9 mouse cellular contexts compared by ENCODE assay signal in the genomic region with DNA sequence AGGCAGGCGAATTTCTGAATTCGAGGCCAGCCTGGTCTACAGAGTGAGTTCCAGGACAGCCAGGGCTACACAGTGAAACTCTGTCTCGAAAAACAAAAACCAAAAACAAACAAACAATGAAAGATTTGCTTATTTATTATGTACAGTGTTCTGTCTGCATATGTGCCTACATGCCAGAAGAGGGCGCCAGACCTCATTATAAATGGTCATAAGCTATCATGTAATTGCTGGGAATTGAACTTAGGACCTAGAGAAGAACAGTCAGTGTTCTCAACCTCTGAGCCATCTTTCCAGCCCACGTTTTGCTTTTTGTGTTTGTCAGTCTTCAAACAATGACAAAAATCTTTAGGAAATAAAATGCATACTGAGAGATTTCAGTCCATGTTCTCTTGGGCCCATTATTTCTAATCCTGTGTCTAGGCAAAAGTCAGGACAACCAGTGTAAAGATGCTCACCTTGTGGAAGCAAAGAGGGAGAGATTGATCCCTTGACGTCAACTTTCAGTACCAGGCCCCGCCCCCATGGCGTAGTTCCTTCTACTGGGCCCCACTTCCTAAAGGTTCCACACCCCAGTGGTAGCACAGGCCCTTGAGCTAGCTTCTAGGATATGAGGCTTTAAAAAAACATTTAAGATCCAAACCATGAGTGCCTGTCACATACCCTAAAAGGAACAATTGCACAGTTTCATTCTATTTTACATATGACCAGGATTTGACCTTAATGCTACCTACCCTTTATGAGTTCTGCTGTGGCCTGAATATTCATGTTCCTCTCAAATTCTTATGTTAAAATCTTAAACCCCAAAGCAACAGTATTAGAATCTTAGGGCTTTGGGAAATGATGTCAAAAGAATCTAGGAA. TPM values are rescaled to one million over a fixed set of nuclear protein-coding genes. Genes with fewer than 3 reads are reported as not detected.
DNase-seq lines count a peak whose midpoint lies in the region; ATAC-seq and TF ChIP-seq lines count a peak whose summit lies in the region.
"Had no signal": no experiment of that assay in that cellular context is flagged by ENCODE, and none has a peak within 500 bp of the region (broad histone marks: within the 10 kb centered on the region; RNA-seq: fewer than 3 reads in every experiment).

No protein-coding gene starts in this region.

- intact Hi-C loops in left cerebral cortex, adult 2 months (cut with DNase I), result no loop called here
- intact Hi-C loops in left cerebral cortex, postnatal 14 days (cut with DNase I), result no loop called here

- H3K9me3 ChIP-seq in G1E (replicated peaks), result no peaks in the 10 kb centered on the region

- no peak for ATAC-seq in G1E (ENCODE audit: extremely low read depth, insufficient number of reproducible peaks, low FRiP score, poor library complexity, severe bottlenecking)
- peak; percentile 49; the same call in 1 of the 2 replicates for ATAC-seq in megakaryocyte, adult 5-6 weeks (ENCODE audit: poor library complexity, severe bottlenecking)

- DNase-seq in cerebellum, adult 2 months, result no peak
- no peak for DNase-seq in cerebellum, postnatal 36 days
- DNase-seq in left cerebral cortex, adult 2 months (ENCODE audit: extremely low spot score in 1 of 2, low spot score in 2 of 2), result no peak
- DNase-seq in left cerebral cortex, adult 8-10 months (ENCODE audit: low spot score in 2 of 2), result no peak
- DNase-seq in G1E (ENCODE audit: low spot score), result no peak
- DNase-seq in left cerebral cortex, postnatal 14 days (ENCODE audit: low spot score in 2 of 2), result no peak
- no peak for DNase-seq in right cerebral cortex, postnatal 4 days

- TF ChIP-seq CTCF in cerebellum, adult 2 months (IDR thresholded peaks at IDR 0.05; ENCODE audit: borderline replicate concordance, insufficient read depth, low read depth, low read length), result peak; percentile 7; the same call in 1 of the 2 replicates
- peak; percentile 52 for TF ChIP-seq CTCF in left cerebral cortex, adult 2 months (IDR thresholded peaks at IDR 0.05)
- peak; percentile 11; the same call in 1 of the 2 replicates for TF ChIP-seq CTCF in G1E (IDR thresholded peaks at IDR 0.05; ENCODE audit: low read depth, low read length)

- no peak overlapping the region for H3K4me3 ChIP-seq in cerebellum, adult 2 months (replicated peaks; ENCODE audit: insufficient read depth, low read depth, low read length)
- H3K4me3 ChIP-seq in left cerebral cortex, adult 2 months, result no peak overlapping the region
- H3K4me3 ChIP-seq in G1E (ENCODE audit: low read depth, low read length), result no peak overlapping the region

- no peaks in the 10 kb centered on the region for H3K27me3 ChIP-seq in cerebellum, adult 2 months (ENCODE audit: control insufficient read depth, insufficient read depth, low read length)
- peaks cover 5% of the 10 kb centered on the region; the same call in 1 of the 2 replicates for H3K27me3 ChIP-seq in G1E (ENCODE audit: insufficient read depth, low read length)

- no peak overlapping the region for H3K27ac ChIP-seq in cerebellum, adult 2 months (ENCODE audit: insufficient read depth, low read length)
- no peak overlapping the region for H3K27ac ChIP-seq in left cerebral cortex, adult 2 months

- no peaks in the 10 kb centered on the region for H3K36me3 ChIP-seq in G1E (replicated peaks)

- no peaks in the 10 kb centered on the region for H3K4me1 ChIP-seq in cerebellum, adult 2 months (ENCODE audit: control insufficient read depth, insufficient read depth, low read length)
- H3K4me1 ChIP-seq in G1E (ENCODE audit: insufficient read depth, low read depth, low read length), result no peaks in the 10 kb centered on the region

- no peak for TF ChIP-seq POLR2A in cerebellum, adult 2 months (IDR thresholded peaks at IDR 0.05; ENCODE audit: borderline replicate concordance, insufficient read depth, low read length)

- 76% methylated on average over 8 of the region's 8 CpGs for WGBS in cerebellum, adult 2 months

RNA-seq across cellular contexts. Expression of a gene that starts 54.0 kb away (rescaled TPM):
- not detected in 2 replicates for polyA plus RNA-seq in cerebellum, adult 2 months (2012; rRNA removed)
- not detected for total RNA-seq in left cerebral cortex, adult 2 months (2021)
- not detected for total RNA-seq in left cerebral cortex, adult 8-10 months (2022)
- total RNA-seq in G1E (2014; fragmentation: Nextera tagmentation) (not detected in 2 replicates), G1E (2017) (not detected in 2 replicates)
- polyA plus RNA-seq in G1E (2012), result not detected in 2 replicates
- not detected in 2 replicates for total RNA-seq in megakaryocyte, adult 5-6 weeks (2015)
- not detected in 2 replicates for total RNA-seq in megakaryocyte, adult 5-6 weeks (2017)
- not detected for total RNA-seq in left cerebral cortex, postnatal 14 days (2021)
- polyA plus RNA-seq: lung, embryonic 16.5 days had no signal
